ENCODE assay signal across 16 mouse cellular contexts in genomic region chr3:55750445-55751065, GRCm38 (mm10). TPM values are rescaled to one million over a fixed set of nuclear protein-coding genes. Genes with fewer than 3 reads are reported as not detected.
DNase-seq lines count a peak whose midpoint lies in the region; ATAC-seq and TF ChIP-seq lines count a peak whose summit lies in the region.
"Had no signal": no experiment of that assay in that cellular context is flagged by ENCODE, and none has a peak within 500 bp of the region (broad histone marks: within the 10 kb centered on the region; RNA-seq: fewer than 3 reads in every experiment).

No protein-coding gene starts in this region.

- H3K4me2 ChIP-seq in forebrain, embryonic 14.5 days (ENCODE audit: low read length) = no peak overlapping the region
- H3K4me2 ChIP-seq in forebrain, embryonic 12.5 days = no peak overlapping the region
- no peak overlapping the region for H3K4me2 ChIP-seq in hindbrain, embryonic 13.5 days
- no peak overlapping the region for H3K4me2 ChIP-seq in midbrain, embryonic 16.5 days (ENCODE audit: low read length)
- H3K4me2 ChIP-seq: embryonic facial prominence, embryonic 12.5 days; liver, embryonic 15.5 days had no signal

- no peaks in the 10 kb centered on the region for H3K9me3 ChIP-seq in forebrain, embryonic 14.5 days (replicated peaks; ENCODE audit: control insufficient read depth, low read length)
- H3K9me3 ChIP-seq in forebrain, embryonic 12.5 days = no peaks in the 10 kb centered on the region
- H3K9me3 ChIP-seq in hindbrain, embryonic 13.5 days = no peaks in the 10 kb centered on the region
- H3K9me3 ChIP-seq in midbrain, embryonic 16.5 days (replicated peaks; ENCODE audit: control insufficient read depth, low read length, poor library complexity, severe bottlenecking) = no peaks in the 10 kb centered on the region
- H3K9me3 ChIP-seq: embryonic facial prominence, embryonic 12.5 days; liver, embryonic 15.5 days had no signal

- no peaks in the 10 kb centered on the region for H3K36me3 ChIP-seq in forebrain, embryonic 14.5 days (ENCODE audit: control insufficient read depth, insufficient read depth, low read length)
- H3K36me3 ChIP-seq in forebrain, embryonic 12.5 days (replicated peaks) = no peaks in the 10 kb centered on the region
- no peaks in the 10 kb centered on the region for H3K36me3 ChIP-seq in hindbrain, embryonic 13.5 days
- H3K36me3 ChIP-seq in midbrain, embryonic 16.5 days (ENCODE audit: control insufficient read depth, insufficient read depth, low read length) = no peaks in the 10 kb centered on the region
- H3K36me3 ChIP-seq: embryonic facial prominence, embryonic 12.5 days; liver, embryonic 15.5 days had no signal

- 0 out of 2 replicates have a peak overlapping the region, but pooled peaks have one; percentile 17 for H3K27ac ChIP-seq in forebrain, embryonic 14.5 days (ENCODE audit: low read depth, low read length)
- no peak overlapping the region for H3K27ac ChIP-seq in forebrain, embryonic 12.5 days
- H3K27ac ChIP-seq in hindbrain, embryonic 13.5 days = peak overlapping the region; percentile 92
- H3K27ac ChIP-seq in midbrain, embryonic 16.5 days (ENCODE audit: low read length) = peak overlapping the region; percentile 50
- no peak overlapping the region for H3K27ac ChIP-seq in gastrocnemius, adult 2 months
- H3K27ac ChIP-seq: liver, embryonic 15.5 days; stomach, postnatal 0 days had no signal

- no peak for DNase-seq in forebrain, embryonic 14.5 days (ENCODE audit: low spot score)
- peak; percentile 45 for DNase-seq in MN1 (ENCODE audit: low spot score)
- no peak for DNase-seq in spleen, postnatal 14 days (ENCODE audit: low spot score in 2 of 2)
- DNase-seq in gastrocnemius, adult 2 months = no peak
- DNase-seq in layer of hippocampus, postnatal 25 days (ENCODE audit: extremely low spot score in 1 of 2, low spot score in 1 of 2) = no peak
- DNase-seq: adrenal gland, postnatal 14 days; heart, adult 18-20 months; kidney, postnatal 25 days; lung, postnatal 36 days; thymus, postnatal 25 days had no signal

- 0 out of 2 replicates have a peak, but pooled peaks have one; percentile 7 for ATAC-seq in forebrain, embryonic 14.5 days
- no peak for ATAC-seq in forebrain, embryonic 12.5 days (ENCODE audit: low FRiP score)
- ATAC-seq in hindbrain, embryonic 13.5 days (ENCODE audit: low FRiP score) = peak; percentile 80
- peak; percentile 54 for ATAC-seq in midbrain, embryonic 16.5 days

- intact Hi-C loops in gastrocnemius, adult 2 months (cut with DNase I) = no loop called here

- no peak overlapping the region for H3K4me3 ChIP-seq in forebrain, embryonic 14.5 days (ENCODE audit: low read depth, low read length)
- H3K4me3 ChIP-seq in forebrain, embryonic 12.5 days (replicated peaks) = no peak overlapping the region
- H3K4me3 ChIP-seq in hindbrain, embryonic 13.5 days = no peak overlapping the region
- H3K4me3 ChIP-seq in midbrain, embryonic 16.5 days (ENCODE audit: low read depth, low read length) = no peak overlapping the region
- no peak overlapping the region for H3K4me3 ChIP-seq in gastrocnemius, adult 2 months
- H3K4me3 ChIP-seq: embryonic facial prominence, embryonic 12.5 days; liver, embryonic 15.5 days had no signal

- peaks cover 18% of the 10 kb centered on the region for H3K4me1 ChIP-seq in forebrain, embryonic 14.5 days (ENCODE audit: control insufficient read depth, insufficient read depth, low read length)
- H3K4me1 ChIP-seq in forebrain, embryonic 12.5 days = peaks cover 27% of the 10 kb centered on the region
- peaks cover 55% of the 10 kb centered on the region for H3K4me1 ChIP-seq in hindbrain, embryonic 13.5 days (replicated peaks)
- H3K4me1 ChIP-seq in midbrain, embryonic 16.5 days (ENCODE audit: control insufficient read depth, insufficient read depth, low read length) = peaks cover 29% of the 10 kb centered on the region
- H3K4me1 ChIP-seq: liver, embryonic 15.5 days had no signal

- peaks cover 48% of the 10 kb centered on the region for H3K27me3 ChIP-seq in forebrain, embryonic 14.5 days (replicated peaks; ENCODE audit: control insufficient read depth, insufficient read depth, low read length)
- peaks cover 65% of the 10 kb centered on the region for H3K27me3 ChIP-seq in forebrain, embryonic 12.5 days
- H3K27me3 ChIP-seq in hindbrain, embryonic 13.5 days = no peaks in the 10 kb centered on the region
- H3K27me3 ChIP-seq in midbrain, embryonic 16.5 days (ENCODE audit: control insufficient read depth, insufficient read depth, low read depth, low read length) = no peaks in the 10 kb centered on the region
- H3K27me3 ChIP-seq: embryonic facial prominence, embryonic 12.5 days; liver, embryonic 15.5 days had no signal

- no peak overlapping the region for H3K9ac ChIP-seq in forebrain, embryonic 14.5 days (ENCODE audit: low read length)
- H3K9ac ChIP-seq in forebrain, embryonic 12.5 days = no peak overlapping the region
- H3K9ac ChIP-seq in hindbrain, embryonic 13.5 days = no peak overlapping the region; the same call in 1 of the 2 replicates
- peak overlapping the region; percentile 0; the same call in 1 of the 2 replicates for H3K9ac ChIP-seq in midbrain, embryonic 16.5 days (ENCODE audit: low read depth, low read length)
- H3K9ac ChIP-seq: embryonic facial prominence, embryonic 12.5 days; liver, embryonic 15.5 days had no signal

- no peak for TF ChIP-seq CTCF in gastrocnemius, adult 2 months (IDR thresholded peaks at IDR 0.05)

- 64% methylated on average over 11 of the region's 11 CpGs for WGBS in forebrain, embryonic 14.5 days
- 68% methylated on average over 11 of the region's 11 CpGs for WGBS in forebrain, embryonic 12.5 days
- 37% methylated on average over 11 of the region's 11 CpGs for WGBS in hindbrain, embryonic 13.5 days
- WGBS in midbrain, embryonic 16.5 days = 35% methylated on average over 11 of the region's 11 CpGs

RNA-seq across cellular contexts. Expression of gene Mab21l1, which starts 31.8 kb away (rescaled TPM):
- 18.2 and 20.6 TPM in 2 replicates for polyA plus RNA-seq in forebrain, embryonic 14.5 days (2014; fragmentation: Nextera tagmentation; extraction: Ambion mirVana)
- 27.4 and 34.9 TPM in 2 replicates for polyA plus RNA-seq in forebrain, embryonic 12.5 days (2016; fragmentation: Nextera tagmentation; extraction: Ambion mirVana)
- polyA plus RNA-seq in hindbrain, embryonic 13.5 days (2015; fragmentation: Nextera tagmentation; extraction: Ambion mirVana) = 167 and 174 TPM in 2 replicates
- polyA plus RNA-seq in midbrain, embryonic 16.5 days (2015; fragmentation: Nextera tagmentation; extraction: Ambion mirVana) = 136 and 156 TPM in 2 replicates
- total RNA-seq in gastrocnemius, adult 2 months (2021) = 1 to 10 TPM in 1 of 2 experiments, under 1 TPM in 1; 0.86 to 3.7 TPM
- total RNA-seq in layer of hippocampus, postnatal 25 days (2021) = under 1 TPM; 0.44 to 0.75 TPM

Comparison
In these comparisons a context has a peak if more than half of its experiments do, and no peak if none do; other contexts are left out.
1. H3K27ac ChIP-seq: peak in forebrain, embryonic 14.5 days (single experiment), hindbrain, embryonic 13.5 days (single experiment) and midbrain, embryonic 16.5 days (single experiment); none in forebrain, embryonic 12.5 days (single experiment) and gastrocnemius, adult 2 months (single experiment).